In the genomic region with DNA sequence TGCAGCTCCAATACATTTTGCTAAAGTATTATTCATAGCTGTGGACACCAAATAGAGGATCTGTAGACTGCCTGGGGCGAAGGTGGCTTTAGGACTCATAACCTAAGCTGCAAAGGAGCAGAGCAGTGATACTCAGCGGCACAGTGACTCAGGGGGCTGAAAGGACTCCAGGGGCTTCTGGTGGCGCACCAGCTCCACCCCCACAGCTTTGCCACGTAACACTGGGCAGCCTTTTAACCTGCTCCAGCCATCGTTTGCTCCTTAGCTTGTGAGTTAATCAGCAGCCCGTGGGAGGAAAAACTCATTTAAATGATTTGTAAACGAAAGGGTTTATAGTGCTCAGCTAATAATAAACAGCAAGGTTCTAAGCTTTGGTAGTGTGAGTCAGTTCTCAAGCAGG, we compare ENCODE assay signal across 33 mouse cellular contexts.
DNase-seq lines count a peak whose midpoint lies in the region; ATAC-seq lines count a peak whose summit lies in the region.
"Had no signal": no experiment of that assay in that cellular context is flagged by ENCODE, and none has a peak within 500 bp of the region (broad histone marks: within the 10 kb centered on the region; RNA-seq: fewer than 3 reads in every experiment).

No protein-coding gene starts in this region.

- WGBS in kidney, embryonic 15.5 days = 31% methylated on average over 7 of the region's 7 CpGs
- 31% methylated on average over 7 of the region's 7 CpGs for WGBS in kidney, embryonic 14.5 days

- no peaks in the 10 kb centered on the region for H3K9me3 ChIP-seq in kidney, embryonic 15.5 days (replicated peaks)
- H3K9me3 ChIP-seq in kidney, embryonic 14.5 days (ENCODE audit: control insufficient read depth, low read length) = no peaks in the 10 kb centered on the region
- H3K9me3 ChIP-seq: embryonic facial prominence, embryonic 10.5 days; embryonic facial prominence, embryonic 13.5 days; forebrain, embryonic 12.5 days; forebrain, embryonic 15.5 days; heart, embryonic 12.5 days; heart, embryonic 15.5 days had no signal

- no peaks in the 10 kb centered on the region for H3K36me3 ChIP-seq in kidney, embryonic 15.5 days
- H3K36me3 ChIP-seq in kidney, embryonic 14.5 days (ENCODE audit: control insufficient read depth, insufficient read depth, low read length) = no peaks in the 10 kb centered on the region
- H3K36me3 ChIP-seq: embryonic facial prominence, embryonic 10.5 days; embryonic facial prominence, embryonic 13.5 days; forebrain, embryonic 12.5 days; forebrain, embryonic 15.5 days; G1E; heart, embryonic 12.5 days; heart, embryonic 15.5 days had no signal

- no peak overlapping the region for H3K27ac ChIP-seq in kidney, embryonic 15.5 days
- no peak overlapping the region for H3K27ac ChIP-seq in kidney, embryonic 14.5 days (ENCODE audit: low read depth, low read length)
- H3K27ac ChIP-seq: embryonic facial prominence, embryonic 10.5 days; embryonic facial prominence, embryonic 13.5 days; forebrain, embryonic 12.5 days; forebrain, embryonic 15.5 days; gastrocnemius, adult 2 months; heart, embryonic 15.5 days; hindbrain, embryonic 14.5 days; hindbrain, postnatal 0 days had no signal

- H3K4me2 ChIP-seq in kidney, embryonic 15.5 days = no peak overlapping the region
- no peak overlapping the region for H3K4me2 ChIP-seq in kidney, embryonic 14.5 days (replicated peaks; ENCODE audit: low read depth, low read length)
- H3K4me2 ChIP-seq: embryonic facial prominence, embryonic 13.5 days; forebrain, embryonic 12.5 days; forebrain, embryonic 15.5 days; heart, embryonic 12.5 days; heart, embryonic 15.5 days; hindbrain, embryonic 14.5 days had no signal

- no peaks in the 10 kb centered on the region for H3K4me1 ChIP-seq in kidney, embryonic 15.5 days
- no peaks in the 10 kb centered on the region for H3K4me1 ChIP-seq in kidney, embryonic 14.5 days (ENCODE audit: control insufficient read depth, insufficient read depth, low read length)
- H3K4me1 ChIP-seq: embryonic facial prominence, embryonic 10.5 days; embryonic facial prominence, embryonic 13.5 days; forebrain, embryonic 12.5 days; forebrain, embryonic 15.5 days; heart, embryonic 12.5 days; heart, embryonic 15.5 days had no signal

- no peak overlapping the region for H3K9ac ChIP-seq in kidney, embryonic 15.5 days
- H3K9ac ChIP-seq in kidney, embryonic 14.5 days (ENCODE audit: low read depth, low read length) = no peak overlapping the region
- H3K9ac ChIP-seq: embryonic facial prominence, embryonic 13.5 days; forebrain, embryonic 12.5 days; forebrain, embryonic 15.5 days; heart, embryonic 12.5 days; heart, embryonic 15.5 days; hindbrain, embryonic 14.5 days had no signal

- intact Hi-C loops in heart, postnatal 14 days (cut with DNase I) = no loop called here

- ATAC-seq in kidney, embryonic 15.5 days (replicated peaks; ENCODE audit: low FRiP score) = peak; percentile 84
- ATAC-seq in kidney, embryonic 14.5 days (ENCODE audit: low FRiP score, low TSS enrichment) = no peak; the same call in 1 of the 2 replicates
- ATAC-seq: activated CD4-positive, CD25-positive, alpha-beta regulatory T cell, adult 4 months; forebrain, embryonic 15.5 days; hindbrain, postnatal 0 days; inflammation-experienced regulatory T-cells, adult 6 months had no signal

- no peak overlapping the region for H3K4me3 ChIP-seq in kidney, embryonic 15.5 days (replicated peaks)
- no peak overlapping the region for H3K4me3 ChIP-seq in kidney, embryonic 14.5 days (ENCODE audit: low read length)
- H3K4me3 ChIP-seq: embryonic facial prominence, embryonic 10.5 days; embryonic facial prominence, embryonic 13.5 days; erythroblast, embryonic 14.5 days; forebrain, embryonic 12.5 days; forebrain, embryonic 15.5 days; gastrocnemius, adult 2 months; heart, embryonic 12.5 days; heart, embryonic 15.5 days had no signal

- peak; percentile 42 for DNase-seq in heart, adult 11 months
- no peak for DNase-seq in heart, postnatal 14 days
- peak; percentile 37 for DNase-seq in Muller cell, postnatal 12 days (ENCODE audit: inconsistent ontology term)
- peak; percentile 24 for DNase-seq in brain, adult 2 months (ENCODE audit: low read depth, low spot score)
- DNase-seq in thymus, postnatal 36 days = no peak
- DNase-seq in thymus, postnatal 14 days = no peak
- DNase-seq: adrenal gland, adult 8-10 months; adrenal gland, postnatal 25 days; B cell, adult 2 months; cerebellum, adult 18-20 months; cerebellum, adult 9-11 months; cerebellum, postnatal 36 days; embryo, embryonic 11 days; gastrocnemius, adult 2 months; gastrocnemius, postnatal 14 days; heart, adult 18-20 months; heart, postnatal 10 days; heart, postnatal 4 days had no signal

- no peaks in the 10 kb centered on the region for H3K27me3 ChIP-seq in kidney, embryonic 15.5 days
- H3K27me3 ChIP-seq in kidney, embryonic 14.5 days (ENCODE audit: control insufficient read depth, insufficient read depth, low read length) = no peaks in the 10 kb centered on the region
- H3K27me3 ChIP-seq: CH12.LX; embryonic facial prominence, embryonic 13.5 days; forebrain, embryonic 12.5 days; forebrain, embryonic 15.5 days; heart, embryonic 12.5 days; heart, embryonic 15.5 days had no signal

Comparison
In these comparisons a context has a peak if more than half of its experiments do, and no peak if none do; other contexts are left out.
1. DNase-seq: peak in heart, adult 11 months (single experiment), Muller cell, postnatal 12 days (single experiment) and brain, adult 2 months (single experiment); none in heart, postnatal 14 days (0 of 2), thymus, postnatal 36 days (0 of 2) and thymus, postnatal 14 days (single experiment).